Mouse (Mus musculus): ENCODE results near the gene Nudt16l1.

The Nudt16l1 gene

GRCm38 (mm10) chr16:4913783-4914735 lies 24.5 kb upstream of the Nudt16l1 start:
- in situ Hi-C loops (cut with MboI) = no loop called here

- in situ Hi-C loops (cut with MboI) = loop anchor here (5.0 kb wide), 1 partner anchor 49 kb away; no protein-coding TSS in a partner anchor
Observed at GRCm38 (mm10) chr16:4915931-4916330, 22.6 kb upstream of the Nudt16l1 start.

GRCm38 (mm10) chr16:4916608-4917007 lies 22.0 kb upstream of the Nudt16l1 start:
- in situ Hi-C loops (cut with MboI) = loop anchor here (5.0 kb wide), 1 partner anchor 49 kb away; no protein-coding TSS in a partner anchor

DNA sequence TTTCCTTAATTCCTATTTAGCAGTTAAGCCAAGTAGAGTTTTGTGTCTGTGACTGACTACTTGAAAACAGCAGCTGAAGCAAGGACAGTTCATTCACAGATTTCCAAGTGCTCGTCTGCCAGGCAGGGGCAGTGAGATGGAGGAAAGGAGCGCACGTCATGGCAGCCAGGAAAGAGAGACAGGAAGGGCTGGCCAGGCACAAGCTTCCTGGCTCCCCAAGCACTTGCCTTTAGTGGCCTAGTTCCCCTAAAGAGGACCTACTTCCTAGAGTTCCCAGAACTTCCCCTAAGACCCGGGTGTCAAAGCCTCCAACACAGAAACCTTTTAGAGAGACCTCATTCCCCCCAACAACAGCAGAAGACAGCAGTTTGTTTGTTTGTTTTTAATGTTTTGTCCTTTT lies 18.0 kb upstream of the Nudt16l1 start:
- in situ Hi-C loops (cut with MboI) = no loop called here

DNA sequence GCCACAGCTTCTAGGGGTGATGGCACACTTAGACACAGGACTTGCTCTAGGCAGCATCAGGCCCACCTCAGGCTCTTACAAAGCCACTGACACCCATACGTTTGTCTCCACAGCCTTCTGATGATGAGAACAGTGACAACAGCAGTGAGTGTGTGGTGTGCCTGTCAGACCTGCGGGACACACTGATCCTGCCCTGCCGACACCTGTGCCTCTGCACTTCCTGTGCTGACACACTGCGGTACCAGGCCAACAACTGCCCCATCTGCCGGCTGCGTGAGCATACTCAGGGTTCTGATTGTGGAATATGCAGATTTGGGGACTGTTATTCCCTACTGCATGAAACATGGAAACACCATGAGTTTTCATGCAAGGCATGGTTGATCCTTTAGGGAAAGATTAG lies 16.1 kb upstream of the Nudt16l1 start:
- in situ Hi-C loops (cut with MboI) = no loop called here

GRCm38 (mm10) chr16:4923996-4924395 lies 14.6 kb upstream of the Nudt16l1 start:
- in situ Hi-C loops (cut with MboI) = no loop called here

GRCm38 (mm10) chr16:4927967-4928366 lies 10.6 kb upstream of the Nudt16l1 start:
- in situ Hi-C loops (cut with MboI) = no loop called here

- in situ Hi-C loops (cut with MboI) = no loop called here
Observed at GRCm38 (mm10) chr16:4928474-4928873, 10.1 kb upstream of the Nudt16l1 start.

DNA sequence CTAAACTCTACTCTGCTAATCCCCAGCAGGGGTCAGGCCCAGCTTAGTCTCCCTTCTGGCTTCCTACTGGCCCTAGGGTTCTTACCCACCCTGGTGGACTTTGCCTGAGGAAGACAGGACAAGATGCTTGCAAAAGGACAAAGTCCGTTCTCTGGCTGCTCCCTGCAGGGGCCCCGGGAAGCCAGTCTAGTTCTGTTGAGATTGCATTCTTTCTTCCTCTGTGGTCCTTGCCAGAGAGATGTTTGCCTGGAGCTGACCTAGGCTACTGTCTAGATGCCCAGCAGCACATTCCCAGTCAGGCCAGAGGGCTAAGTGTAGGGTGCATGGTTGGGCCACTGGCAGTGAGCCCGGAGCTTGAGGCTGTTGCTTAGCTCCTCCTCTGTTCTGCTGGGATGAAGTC lies 6.1 kb upstream of the Nudt16l1 start:
- in situ Hi-C loops (cut with MboI) = no loop called here

DNA sequence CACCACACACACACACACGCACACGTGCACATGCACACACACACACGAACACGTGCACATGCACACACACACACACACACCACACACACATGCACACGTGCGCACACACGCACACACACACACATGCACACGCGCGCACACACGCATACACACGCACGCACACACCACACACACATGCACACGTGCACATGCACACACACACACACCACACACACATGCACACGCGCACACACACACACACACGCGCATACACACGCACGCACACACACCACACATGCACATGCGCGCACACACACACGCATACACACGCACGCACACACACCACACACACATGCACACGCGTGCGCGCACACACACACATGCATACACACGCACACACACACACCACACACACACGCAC lies 3.1 kb upstream of the Nudt16l1 start:
- in situ Hi-C loops (cut with MboI) = no loop called here

- in situ Hi-C loops (cut with MboI) = no loop called here
Observed at GRCm38 (mm10) chr16:4935931-4936703, 2.4 kb upstream of the Nudt16l1 start.

DNA sequence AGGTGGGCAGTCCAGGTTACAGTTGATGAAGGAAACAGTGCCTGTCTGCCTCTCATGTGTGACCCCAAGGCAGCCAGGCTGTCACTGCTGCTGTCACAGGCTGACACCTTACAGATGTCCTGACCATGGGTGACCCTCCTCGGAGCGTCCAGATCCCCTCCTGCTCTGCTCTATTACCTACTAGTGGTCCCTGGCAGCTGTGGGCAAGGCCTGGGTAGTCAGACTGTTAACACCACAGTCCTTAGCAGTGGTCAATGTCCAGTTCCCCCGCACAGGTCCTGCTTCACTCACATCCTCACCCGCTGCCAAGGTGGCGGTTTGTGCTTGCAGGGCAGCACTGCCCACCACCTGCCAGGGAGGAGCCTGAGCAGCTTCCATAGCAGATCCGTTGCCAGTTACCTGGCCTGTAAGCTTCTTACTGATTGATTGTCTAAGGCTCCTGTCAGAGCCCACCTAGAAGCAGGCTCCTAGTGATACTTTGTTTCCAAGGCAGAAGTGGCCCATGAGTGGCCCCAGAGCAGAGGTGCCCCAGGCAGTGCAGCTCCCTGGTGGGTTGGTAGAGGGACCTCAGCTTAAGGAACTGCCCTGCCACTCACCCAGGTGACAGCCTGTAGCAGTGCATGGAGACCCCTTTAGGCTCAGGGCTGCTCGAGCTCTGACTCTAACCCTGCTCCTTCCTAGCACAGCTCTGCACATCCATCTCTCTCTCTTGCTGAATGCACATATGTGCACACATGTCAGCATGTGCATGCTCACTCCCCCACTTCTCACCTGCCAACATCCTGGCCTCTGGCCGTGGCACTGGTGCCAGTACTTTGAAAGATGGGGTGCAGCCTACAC lies 990 bp upstream of the Nudt16l1 start:
- in situ Hi-C loops (cut with MboI) = no loop called here

GRCm38 (mm10) chr16:4938989-4939388 lies 428 bp downstream of the Nudt16l1 start:
- in situ Hi-C loops (cut with MboI) = no loop called here

DNA sequence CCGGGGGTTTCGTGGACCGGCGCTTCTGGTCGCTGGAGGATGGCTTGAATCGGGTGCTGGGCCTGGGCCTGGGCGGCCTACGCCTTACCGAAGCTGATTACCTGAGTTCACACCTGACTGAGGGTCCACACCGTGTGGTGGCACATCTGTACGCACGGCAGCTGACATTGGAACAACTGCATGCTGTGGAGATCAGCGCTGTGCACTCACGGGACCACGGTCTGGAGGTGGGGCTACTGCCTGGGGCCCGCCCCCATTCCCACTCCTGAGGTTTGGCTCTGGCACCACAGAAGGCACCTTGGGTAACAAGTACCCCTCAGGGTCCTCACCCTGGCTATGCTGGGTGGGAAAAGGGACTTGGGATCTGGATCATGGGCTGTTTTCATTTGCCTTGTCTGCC lies 851 bp downstream of the Nudt16l1 start:
- in situ Hi-C loops (cut with MboI) = no loop called here

GRCm38 (mm10) chr16:4940311-4940850 lies 1.8 kb downstream of the Nudt16l1 start:
- in situ Hi-C loops (cut with MboI) = no loop called here

DNA sequence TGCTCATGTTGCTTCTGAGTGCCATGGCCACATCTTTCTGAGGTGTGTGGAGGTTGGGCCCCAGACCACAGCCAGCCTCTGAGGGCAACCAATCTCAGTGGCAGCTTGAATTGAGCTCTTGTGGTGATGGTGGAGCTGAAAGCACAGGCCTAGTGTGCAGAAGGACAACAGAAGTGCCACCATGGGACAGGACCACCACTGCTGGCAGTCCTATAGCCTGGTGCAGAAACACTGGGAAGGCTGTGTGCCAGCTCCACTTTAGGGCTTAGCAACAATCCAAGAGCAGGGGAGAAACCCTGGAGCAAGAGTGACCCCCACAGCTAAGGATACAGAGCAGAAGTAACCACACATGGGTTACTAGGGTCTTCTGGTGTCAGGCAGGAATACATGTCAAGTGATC lies 2.5 kb downstream of the Nudt16l1 start:
- in situ Hi-C loops (cut with MboI) = no loop called here

GRCm38 (mm10) chr16:4942868-4943267 lies 4.3 kb downstream of the Nudt16l1 start:
- in situ Hi-C loops (cut with MboI) = no loop called here

GRCm38 (mm10) chr16:4943431-4943830 lies 4.9 kb downstream of the Nudt16l1 start:
- in situ Hi-C loops (cut with MboI) = no loop called here

- in situ Hi-C loops (cut with MboI) = no loop called here
Observed at GRCm38 (mm10) chr16:4945415-4945814, 6.9 kb downstream of the Nudt16l1 start.

DNA sequence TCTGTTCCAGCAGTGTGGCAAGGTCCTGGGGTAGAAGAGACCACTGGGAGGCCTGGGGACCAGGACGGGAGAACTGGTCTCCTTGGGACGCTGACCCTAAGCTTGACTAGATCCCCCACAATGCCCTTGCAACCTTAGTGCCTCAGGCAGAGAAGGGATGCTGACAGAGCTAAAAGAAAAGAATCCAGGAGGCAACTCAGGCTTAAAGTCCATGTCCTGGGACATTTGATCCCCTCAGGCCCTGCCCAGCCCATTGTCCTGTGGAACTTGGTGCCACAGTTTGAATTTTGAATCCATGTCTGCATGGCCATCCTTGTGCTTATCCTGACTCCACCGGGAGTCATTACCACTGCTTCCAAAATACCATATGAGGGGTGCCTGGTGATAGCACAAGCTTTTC lies 7.6 kb downstream of the Nudt16l1 start:
- in situ Hi-C loops (cut with MboI) = no loop called here

- in situ Hi-C loops (cut with MboI) = no loop called here
Observed at GRCm38 (mm10) chr16:4947378-4947777, 8.8 kb downstream of the Nudt16l1 start.

DNA sequence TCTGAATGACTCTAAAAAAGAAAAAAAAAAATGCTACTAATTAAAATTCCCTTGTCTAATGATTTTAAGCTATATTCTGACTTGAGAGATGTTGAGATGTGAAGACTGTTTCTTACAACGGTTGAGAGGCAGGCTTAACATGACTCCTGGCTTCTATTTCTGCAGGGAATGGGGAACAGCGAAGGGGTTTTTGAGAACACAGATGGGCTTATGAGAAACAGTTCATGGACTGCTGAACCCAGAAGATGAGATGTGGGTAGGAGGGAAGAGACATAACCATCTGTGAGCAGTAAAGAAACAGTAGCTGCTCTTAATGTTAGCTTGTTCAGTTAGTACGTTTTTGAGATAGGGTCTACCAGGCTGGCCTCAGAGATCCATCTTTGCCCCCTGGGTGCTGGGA lies 18.0 kb downstream of the Nudt16l1 start:
- in situ Hi-C loops (cut with MboI) = no loop called here
